Mouse (Mus musculus): Measurements from ENCODE around the gene Plpp1. TPM values are rescaled to one million over a fixed set of nuclear protein-coding genes. Genes with fewer than 3 reads are reported as not detected.

Plpp1 gene
- total and polyA plus RNA-seq, 3 experiments, result 0.12 to 0.15 TPM; not detected in 1

DNA sequence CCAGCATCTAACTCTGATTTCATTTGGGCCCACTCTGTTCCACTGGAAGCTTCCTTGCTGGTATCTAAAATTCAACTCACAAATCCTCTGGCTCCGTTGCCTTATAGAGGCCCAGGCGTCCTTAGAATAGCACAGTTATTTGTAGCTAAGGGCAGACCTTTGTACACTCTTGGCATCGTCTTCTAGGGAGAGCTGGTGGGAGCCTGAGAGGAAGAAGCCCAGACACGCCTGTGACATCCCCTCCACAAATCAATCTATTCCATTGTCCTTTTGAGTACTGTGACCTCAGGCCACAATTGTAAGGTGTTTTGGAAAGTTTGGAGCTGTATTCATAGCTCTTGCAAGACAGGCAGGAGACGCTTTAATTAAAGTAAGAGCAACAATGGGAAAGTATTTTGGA, 36.0 kb upstream of the Plpp1 start:
- H3K27ac ChIP-seq (ENCODE audit: control insufficient read depth, low read depth, low read length), result peak overlapping the region; percentile 76; the same call in 1 of the 2 replicates
- peaks cover 0 to 47% of the 10 kb centered on the region in 2 experiments; a peak in 2 of 4 replicates for H3K36me3 ChIP-seq (ENCODE audit: control insufficient read depth in 1 of 2, insufficient read depth in 2 of 2, low read length in 2 of 2)
- H3K79me2 ChIP-seq (ENCODE audit: control insufficient read depth, insufficient read depth, low read length, poor library complexity), result no peaks in the 10 kb centered on the region
- no peaks in the 10 kb centered on the region for H3K9me3 ChIP-seq (replicated peaks; ENCODE audit: insufficient read depth, low read length)
- H3K27me3 ChIP-seq (ENCODE audit: control insufficient read depth in 1 of 2, insufficient read depth in 2 of 2, low read length in 2 of 2), result no peaks in the 10 kb centered on the region
- TF ChIP-seq MEF2A (IDR thresholded peaks at IDR 0.05; ENCODE audit: extremely low read depth, insufficient replicate concordance, low read depth, low read length, poor library complexity, severe bottlenecking), result no peak
- TF ChIP-seq KAT2A (conservative IDR thresholded peaks at IDR 0.05; ENCODE audit: low read depth, low read length), result no peak
- no peak for TF ChIP-seq ETS1 (IDR thresholded peaks at IDR 0.05; ENCODE audit: low read depth, low read length)
- no peak for TF ChIP-seq USF1 (IDR thresholded peaks at IDR 0.05; ENCODE audit: low read depth, low read length)
- TF ChIP-seq E2F4 (IDR thresholded peaks at IDR 0.05; ENCODE audit: borderline replicate concordance, low read depth, low read length), result no peak
- TF ChIP-seq NELFE (IDR thresholded peaks at IDR 0.05; ENCODE audit: low read depth, low read length), result no peak
- no peak for TF ChIP-seq MAFK (IDR thresholded peaks at IDR 0.05; ENCODE audit: borderline replicate concordance, low read depth, low read length)
- no peak for TF ChIP-seq ZC3H11A (IDR thresholded peaks at IDR 0.05; ENCODE audit: low read depth, low read length)
- no peak for DNase-seq (ENCODE audit: low read depth, low spot score)
- peaks cover 24 to 52% of the 10 kb centered on the region in 2 experiments for H3K4me1 ChIP-seq (ENCODE audit: control insufficient read depth in 1 of 2, insufficient read depth in 2 of 2, low read length in 2 of 2)
- H3K9ac ChIP-seq (ENCODE audit: control insufficient read depth, low read depth, low read length, poor library complexity, severe bottlenecking), result no peak overlapping the region
- no peak overlapping the region for H3K4me3 ChIP-seq (ENCODE audit: control insufficient read depth in 1 of 2, insufficient read depth in 1 of 2, low read depth in 2 of 2, low read length in 2 of 2)

DNA sequence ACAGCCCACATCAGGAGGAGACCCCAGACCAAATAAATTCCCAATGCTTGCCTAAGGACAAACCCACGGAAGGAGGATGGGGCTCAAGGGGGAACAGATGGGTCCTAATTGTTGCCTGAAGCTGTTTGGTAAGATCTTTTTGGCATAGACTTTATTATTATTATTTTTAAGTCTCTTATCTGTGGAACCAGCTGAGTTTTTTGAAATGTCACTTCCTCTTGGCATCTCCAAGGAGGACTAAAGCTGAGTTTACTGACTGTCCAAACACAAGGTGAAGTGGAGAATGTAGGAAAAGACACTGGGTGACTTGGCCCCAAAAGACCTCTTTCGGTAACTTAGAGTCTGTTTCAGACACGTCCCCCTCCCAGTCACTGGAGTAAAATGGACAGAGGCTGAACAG, 34.9 kb upstream of the Plpp1 start:
- Histone ChIP-seq H3K27ac (ENCODE audit: control insufficient read depth, low read depth, low read length) (peak overlapping the region; percentile 24), H3K27me3 (ENCODE audit: control insufficient read depth in 1 of 2, insufficient read depth in 2 of 2, low read length in 2 of 2) (no peaks in the 10 kb centered on the region), H3K36me3 (ENCODE audit: control insufficient read depth in 1 of 2, insufficient read depth in 2 of 2, low read length in 2 of 2) (peaks cover 0 to 45% of the 10 kb centered on the region in 2 experiments; a peak in 2 of 4 replicates), H3K9ac (ENCODE audit: control insufficient read depth, low read depth, low read length, poor library complexity, severe bottlenecking) (no peak overlapping the region), H3K4me1 (ENCODE audit: control insufficient read depth in 1 of 2, insufficient read depth in 2 of 2, low read length in 2 of 2) (peaks cover 24 to 46% of the 10 kb centered on the region in 2 experiments), H3K79me2 (ENCODE audit: control insufficient read depth, insufficient read depth, low read length, poor library complexity) (no peaks in the 10 kb centered on the region), H3K9me3 (replicated peaks; ENCODE audit: insufficient read depth, low read length) (no peaks in the 10 kb centered on the region), H3K4me3 (ENCODE audit: control insufficient read depth in 1 of 2, insufficient read depth in 1 of 2, low read depth in 2 of 2, low read length in 2 of 2) (no peak overlapping the region)
- DNase-seq (ENCODE audit: low read depth, low spot score), result peak; percentile 67
- no peak for TF ChIP-seq USF1 (IDR thresholded peaks at IDR 0.05; ENCODE audit: low read depth, low read length)
- TF ChIP-seq ETS1 (IDR thresholded peaks at IDR 0.05; ENCODE audit: low read depth, low read length), result peak; percentile 97
- no peak for TF ChIP-seq MAZ (IDR thresholded peaks at IDR 0.05; ENCODE audit: low read depth, low read length)
- TF ChIP-seq TCF12 (IDR thresholded peaks at IDR 0.05; ENCODE audit: low read depth, low read length), result peak; percentile 63
- TF ChIP-seq EP300 (IDR thresholded peaks at IDR 0.05; ENCODE audit: low read depth in 1 of 2, low read length in 2 of 2), result peak; percentile 70 to 76
- peak; percentile 66 for TF ChIP-seq TAL1 (IDR thresholded peaks at IDR 0.05; ENCODE audit: low read length)
- TF ChIP-seq SIN3A (IDR thresholded peaks at IDR 0.05; ENCODE audit: low read length), result peak; percentile 67
- TF ChIP-seq GATA1 (IDR thresholded peaks at IDR 0.05; ENCODE audit: low read depth, low read length), result peak; percentile 89
- peak; percentile 43; the same call in 1 of the 2 replicates for TF ChIP-seq RCOR1 (IDR thresholded peaks at IDR 0.05; ENCODE audit: low read depth, low read length)
- TF ChIP-seq MYB (IDR thresholded peaks at IDR 0.05; ENCODE audit: low read depth, low read length), result no peak

Data from MEL (cell line).